Mouse (Mus musculus): ENCODE data around the gene Nhp2.

The Nhp2 gene

GRCm38 (mm10) chr11:51635525-51636322 is 16.2 kb downstream of the Nhp2 start, which contains the start of gene Rmnd5b:
Gene Rmnd5b (minus strand): TSS chr11:51635896.
- DNase-seq (ENCODE audit: low spot score in 2 of 2), result peak; percentile 83 to 93

DNA sequence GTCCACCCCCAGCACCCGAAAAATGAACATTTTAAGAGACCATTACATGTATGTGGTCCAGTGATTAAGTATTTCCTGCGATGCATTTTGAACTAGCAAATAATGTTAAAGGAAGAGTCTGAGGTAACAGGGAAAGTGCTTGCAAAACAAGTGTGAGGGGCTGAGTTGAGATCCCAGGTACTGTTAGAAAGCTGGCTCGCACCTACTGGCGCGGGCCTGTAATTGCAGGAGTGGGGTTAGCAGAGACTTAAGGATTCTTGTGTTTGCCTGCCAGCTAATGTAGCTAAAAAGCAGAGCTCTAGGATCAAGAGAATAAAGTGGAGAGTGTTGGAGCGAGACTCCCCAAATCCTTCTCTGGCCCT is 16.8 kb downstream of the Nhp2 start:
- peak; percentile 75 to 85 for DNase-seq (ENCODE audit: low spot score in 2 of 2)

- DNase-seq (ENCODE audit: low spot score in 2 of 2), result peak; percentile 58 to 85
Observed at GRCm38 (mm10) chr11:51637971-51638414, 18.5 kb downstream of the Nhp2 start.

DNA sequence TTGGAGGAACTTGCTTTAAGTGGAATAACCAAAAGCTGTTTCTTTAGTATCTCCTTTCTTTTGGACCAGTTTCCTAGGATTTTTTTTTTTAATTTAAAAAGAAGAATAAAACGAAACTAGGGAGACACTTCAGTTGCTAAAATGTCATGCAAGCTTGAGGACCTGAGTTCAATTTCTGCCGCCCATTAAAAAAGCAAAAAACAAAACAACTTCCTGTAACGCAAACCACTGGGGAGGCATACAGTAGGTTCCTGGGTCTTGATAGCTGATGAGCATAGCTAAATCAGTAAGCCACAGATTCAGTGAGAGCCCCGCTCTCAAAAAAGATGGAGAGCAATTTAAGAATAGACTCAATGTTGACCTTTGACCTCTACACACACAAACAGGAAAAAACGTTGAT is 19.0 kb downstream of the Nhp2 start:
- no peak for DNase-seq (ENCODE audit: low spot score in 2 of 2)

DNA sequence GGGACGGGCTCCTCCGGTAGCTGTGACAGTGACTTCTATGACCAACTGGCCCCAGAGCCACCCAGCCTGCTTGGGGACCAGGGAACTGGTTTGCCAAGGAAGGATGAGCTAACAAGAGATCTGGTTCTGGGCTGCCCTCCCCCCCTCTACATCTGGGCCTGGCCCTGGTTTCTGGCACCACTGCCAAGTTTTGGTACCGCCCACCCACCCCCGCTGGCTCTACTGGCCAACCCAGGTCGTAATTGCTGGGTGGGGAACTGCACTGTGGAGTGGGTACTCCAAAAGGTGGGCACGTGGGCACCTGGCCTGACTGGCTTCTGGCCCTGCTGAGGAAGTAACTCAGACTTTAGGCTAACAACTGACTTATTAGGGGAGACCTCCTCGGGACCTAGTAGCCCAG is 21.2 kb downstream of the Nhp2 start:
- DNase-seq (ENCODE audit: low spot score in 2 of 2), result no peak

DNA sequence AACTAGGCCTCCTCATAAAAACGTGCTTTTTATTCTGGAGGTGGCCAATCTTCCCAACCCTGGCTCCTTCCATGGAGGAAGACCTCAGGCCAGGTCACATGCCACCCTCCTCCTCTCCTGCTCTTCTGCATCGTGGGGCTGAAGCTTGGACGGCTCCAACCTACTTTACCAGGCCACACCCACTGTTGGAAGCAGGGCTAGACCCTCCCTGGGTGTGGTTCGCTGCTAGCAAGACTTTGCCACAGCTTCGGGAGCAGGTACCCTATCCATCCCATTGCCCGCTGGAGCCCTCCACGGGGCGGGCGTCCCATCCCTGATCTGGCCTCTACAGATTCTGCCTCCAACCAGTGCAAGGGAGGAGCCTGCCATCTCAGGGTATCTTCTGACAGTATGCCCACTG is 23.7 kb downstream of the Nhp2 start:
- DNase-seq (ENCODE audit: low spot score in 2 of 2), result no peak

- DNase-seq (ENCODE audit: low spot score in 2 of 2), result peak; percentile 38 to 77
Observed at GRCm38 (mm10) chr11:51643761-51644160, 24.2 kb downstream of the Nhp2 start.

- DNase-seq (ENCODE audit: low spot score in 2 of 2), result peak; percentile 64 to 82
Observed at GRCm38 (mm10) chr11:51644217-51644616, 24.7 kb downstream of the Nhp2 start.

DNA sequence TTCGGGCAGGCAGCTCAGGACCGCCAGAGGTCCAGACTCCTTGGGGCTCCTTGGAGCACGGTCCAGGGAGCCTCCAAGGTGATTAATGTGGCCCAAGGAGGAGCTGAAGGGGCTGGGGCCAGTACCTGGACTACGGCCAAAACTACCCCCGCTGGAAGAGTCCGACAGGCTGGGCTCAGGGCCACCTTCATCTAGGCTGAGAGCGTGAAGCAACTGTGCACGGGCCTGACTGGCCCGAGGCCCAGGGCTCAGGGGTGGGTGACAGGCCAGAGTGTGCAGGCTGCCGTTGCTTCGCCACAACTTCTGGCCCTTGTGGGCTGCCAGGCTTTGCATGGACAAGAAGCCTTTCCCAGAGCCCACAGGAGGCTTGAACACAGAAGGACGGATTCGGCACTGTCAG is 25.8 kb downstream of the Nhp2 start:
- DNase-seq (ENCODE audit: low spot score in 2 of 2), result no peak

DNA sequence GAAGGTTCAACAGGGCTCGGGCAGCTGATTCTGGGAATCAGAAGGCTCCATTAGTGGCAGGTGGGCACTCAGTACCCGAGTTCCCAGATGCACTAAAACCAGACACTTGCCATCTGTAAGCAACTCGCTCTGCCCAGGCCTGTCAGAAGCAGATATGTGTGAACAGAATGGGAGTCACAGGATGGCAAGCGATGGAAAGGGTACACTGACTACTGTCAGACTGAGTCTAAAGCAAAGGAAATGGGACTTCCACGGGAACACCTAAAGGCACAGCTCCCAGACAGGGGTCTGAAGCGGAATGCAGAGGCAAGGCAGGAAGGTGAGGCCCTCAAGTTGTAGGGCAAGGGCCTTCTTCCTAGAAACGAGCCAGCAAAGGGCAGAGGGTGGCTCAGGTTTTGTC is 26.7 kb downstream of the Nhp2 start:
- no peak for DNase-seq (ENCODE audit: low spot score in 2 of 2)

- no peak for DNase-seq (ENCODE audit: low spot score in 2 of 2)
Observed at GRCm38 (mm10) chr11:51646751-51647667, 27.5 kb downstream of the Nhp2 start.

GRCm38 (mm10) chr11:51648566-51648965 is 29.0 kb downstream of the Nhp2 start:
- no peak for DNase-seq (ENCODE audit: low spot score in 2 of 2)

DNA sequence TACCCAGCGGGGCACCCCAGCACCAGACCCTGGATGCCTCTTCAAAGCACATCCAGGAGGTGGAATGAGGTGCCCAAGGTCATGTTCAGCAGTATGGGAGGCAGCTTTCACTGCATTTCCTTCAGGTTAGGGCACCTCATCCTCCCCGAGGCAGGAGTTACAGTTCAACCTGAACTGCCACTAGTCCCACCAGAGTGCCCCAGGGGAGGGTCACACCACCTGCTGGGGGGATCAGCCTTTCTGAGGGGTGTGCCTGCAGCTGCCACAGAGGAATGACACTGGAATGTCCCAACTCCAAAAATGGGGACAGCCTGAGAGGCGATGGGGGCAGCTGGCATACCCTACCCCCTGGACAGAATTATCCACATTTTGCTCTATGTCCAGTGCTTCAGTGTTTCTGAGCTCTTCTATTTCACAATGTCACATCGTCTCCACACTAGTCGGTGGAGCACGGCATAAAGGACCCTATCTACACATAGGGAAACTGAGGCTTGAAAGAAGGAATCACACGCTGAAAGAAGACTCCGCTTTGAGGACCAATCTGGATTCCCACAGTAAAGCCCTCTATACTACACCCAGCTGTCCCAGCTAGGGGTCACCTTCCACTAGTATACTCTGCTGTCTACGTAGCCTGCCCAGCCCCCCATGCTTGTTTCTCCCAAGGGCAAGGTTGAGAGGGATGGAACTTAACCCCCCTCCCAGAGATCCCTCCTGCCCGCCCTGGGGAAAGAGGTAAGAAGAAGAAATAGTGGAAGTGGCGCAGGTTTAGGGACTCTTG is 29.8 kb downstream of the Nhp2 start:
- no peak for DNase-seq (ENCODE audit: low spot score in 2 of 2)

DNA sequence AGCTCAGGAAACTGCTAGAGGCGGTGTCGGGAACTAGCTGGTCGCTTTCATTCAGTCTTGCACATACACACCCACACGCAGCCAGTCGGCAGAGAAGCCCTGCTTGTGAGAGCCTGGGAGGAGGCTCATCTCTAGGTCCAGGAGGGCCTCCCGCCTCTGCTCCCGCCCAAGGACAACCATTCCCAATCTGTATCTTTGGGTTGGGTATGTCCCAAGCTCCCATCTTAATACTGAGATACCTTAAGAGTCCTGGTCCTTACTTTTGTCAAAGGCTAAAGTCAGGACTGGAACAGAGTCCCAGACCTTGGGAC is 30.3 kb downstream of the Nhp2 start:
- DNase-seq (ENCODE audit: low spot score in 2 of 2), result no peak

DNA sequence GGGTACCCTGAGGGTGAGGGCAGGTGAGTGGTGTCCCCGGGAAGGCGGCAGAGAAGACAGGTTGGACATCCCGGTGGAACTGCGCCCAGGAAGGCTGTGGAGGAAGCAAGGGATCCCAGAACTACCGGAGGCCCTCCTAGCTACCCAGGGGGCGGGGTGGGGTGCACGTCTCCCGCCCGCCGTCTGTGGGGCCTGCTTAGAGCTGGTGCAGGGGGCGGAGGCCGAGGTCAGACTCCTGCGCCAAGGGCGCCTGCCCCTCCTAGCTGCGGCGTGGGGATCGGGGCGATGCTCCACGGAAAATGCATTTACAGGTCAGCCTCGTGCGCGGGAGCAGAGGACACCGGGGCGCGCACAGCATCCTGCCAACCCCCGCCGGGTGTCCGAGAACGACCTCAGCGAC is 30.7 kb downstream of the Nhp2 start:
- peak in 1 of 2 experiments; percentile 74 for DNase-seq (ENCODE audit: low spot score in 2 of 2)

GRCm38 (mm10) chr11:51650691-51651515 is 31.4 kb downstream of the Nhp2 start, which contains the start of the genes N4bp3 and D930048N14Rik:
Gene N4bp3 (minus strand): TSS chr11:51650842.
Gene D930048N14Rik (plus strand): TSS chr11:51650954.
- peak; percentile 66 to 86 for DNase-seq (ENCODE audit: low spot score in 2 of 2)

GRCm38 (mm10) chr11:51652889-51653418 is 33.4 kb downstream of the Nhp2 start:
- no peak for DNase-seq (ENCODE audit: low spot score in 2 of 2)

- DNase-seq (ENCODE audit: low spot score in 2 of 2), result no peak
Observed at GRCm38 (mm10) chr11:51653736-51654135, 34.2 kb downstream of the Nhp2 start.

DNA sequence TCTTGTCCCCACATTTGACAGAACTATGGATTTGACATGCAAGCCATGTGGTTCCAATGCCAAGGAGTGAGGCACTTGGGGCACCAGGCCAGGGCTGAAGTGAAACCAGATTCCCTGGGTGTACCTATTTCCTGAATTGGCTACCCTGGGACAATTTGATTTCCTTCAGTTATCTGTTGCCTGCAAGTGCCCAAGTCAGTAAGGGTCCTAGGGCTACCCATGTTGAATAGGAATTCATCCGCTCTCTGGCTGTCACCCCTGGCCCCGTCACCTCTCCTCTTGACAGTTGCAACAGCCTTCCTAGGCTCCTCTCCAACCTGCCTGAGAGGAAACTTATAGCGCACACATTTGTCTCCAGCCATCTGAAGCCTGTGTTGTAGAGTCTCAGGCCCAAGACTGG is 35.4 kb downstream of the Nhp2 start:
- no peak for DNase-seq (ENCODE audit: low spot score in 2 of 2)

GRCm38 (mm10) chr11:51656798-51657521 is 37.4 kb downstream of the Nhp2 start:
- no peak for DNase-seq (ENCODE audit: low spot score in 2 of 2)
